Mouse (Mus musculus) embryonic fibroblast, embryonic 13.5 days (primary cell): Measurements from ENCODE around the gene Sec14l2.

Experiments used
- CTCF ChIP-seq: IDR thresholded peaks from 2 replicates; pipeline ENCODE4 v1.5.1; 2011; ENCODE audit warnings: mild to moderate bottlenecking, control low read depth, low read length, moderate library complexity, borderline replicate concordance; ENCODE audit not compliant: insufficient read depth
- POLR2A ChIP-seq: IDR thresholded peaks from 2 replicates; pipeline ENCODE4 v1.6.1; 2011; ENCODE audit warnings: low read depth, mild to moderate bottlenecking, control low read depth, low read length, moderate library complexity

DNA sequence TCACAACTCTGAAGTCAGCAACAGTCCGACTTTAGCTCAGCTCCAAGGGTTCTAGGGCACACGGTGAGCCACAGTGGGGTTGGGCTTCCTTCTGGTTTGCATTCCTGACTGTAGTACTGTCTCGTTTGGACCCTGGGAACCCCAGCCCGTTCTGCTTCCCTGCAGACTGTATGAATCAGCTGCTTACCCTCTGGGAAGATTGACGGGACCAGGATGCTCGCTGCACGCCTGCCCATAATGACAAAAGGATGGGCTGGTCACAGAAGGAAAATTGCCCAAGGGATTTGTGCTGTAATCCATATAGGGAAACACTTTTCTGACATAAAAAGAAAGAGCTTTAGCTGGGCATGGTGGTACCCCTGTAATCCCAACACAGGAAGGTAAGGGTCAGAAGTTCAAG lies 24.4 kb downstream of the Sec14l2 start:
- TF ChIP-seq CTCF (no peak), POLR2A (no peak)
